Mouse (Mus musculus) megakaryocyte-erythroid progenitor cell, adult 5-6 weeks (primary cell): ENCODE measurements around the gene Sap18b. TPM values are rescaled to one million over a fixed set of nuclear protein-coding genes. Genes with fewer than 3 reads are reported as not detected.
"Not testable (repeated sequence)": the region's sequence is repeated elsewhere in the genome, so short reads cannot be mapped to it uniquely, and the experiment has no call there.

ENCODE experiments used
- ATAC-seq: replicated peaks from 2 replicates; pipeline ENCODE4 v1.8.0; 2016; ENCODE audit warnings: mild to moderate bottlenecking, inconsistent platforms; ENCODE audit not compliant: severe bottlenecking, poor library complexity, low FRiP score, low TSS enrichment
- total RNA-seq, 2 experiments: library from RNA; stranded (forward) in 1 of 2; stranded (reverse) in 1 of 2; fragments of 200-1000, 215-1000 nt in 1 of 2; fragments of >200 nt in 1 of 2; fragmentation: Nextera tagmentation in 1 of 2; gene quantifications; 2 replicates each; pipeline ENCODE4 v1.2.3; 2014 to 2017

The Sap18b gene
- total RNA-seq, 2 experiments from 2014 or later = 188 to 618 TPM

GRCm38 (mm10) chr8:95863761-95864440, 38.8 kb downstream of the Sap18b start:
- peak; percentile 91 for ATAC-seq

GRCm38 (mm10) chr8:95864851-95865250, 39.7 kb downstream of the Sap18b start:
- ATAC-seq = not testable (repeated sequence)

GRCm38 (mm10) chr8:95871690-95872089, 46.5 kb downstream of the Sap18b start:
- ATAC-seq = no peak

- ATAC-seq = no peak
These were observed 50.1 kb downstream of the Sap18b start for GRCm38 (mm10) chr8:95875270-95875669.

Other genes starting within 250 kb of the Sap18b start
- not detected in 2 replicates for gene Prss54, start 249.0 kb upstream of the Sap18b start, total RNA-seq (2014; fragmentation: Nextera tagmentation)
- not detected in 2 replicates for gene Prss54, start 249.0 kb upstream of the Sap18b start, total RNA-seq (2017)
- gene Gins3, start 191.9 kb upstream of the Sap18b start, total RNA-seq (2014; fragmentation: Nextera tagmentation) = 21.2 and 21.6 TPM in 2 replicates
- gene Gins3, start 191.9 kb upstream of the Sap18b start, total RNA-seq (2017) = 10.7 and 24.0 TPM in 2 replicates
- gene Ndrg4, start 148.4 kb upstream of the Sap18b start, total RNA-seq (2014; fragmentation: Nextera tagmentation) = not detected in 2 replicates
- gene Ndrg4, start 148.4 kb upstream of the Sap18b start, total RNA-seq (2017) = not detected in 2 replicates
- gene Setd6, start 109.5 kb upstream of the Sap18b start, total RNA-seq (2014; fragmentation: Nextera tagmentation) = 26.9 and 57.7 TPM in 2 replicates
- 57.6 and 126 TPM in 2 replicates for gene Setd6, start 109.5 kb upstream of the Sap18b start, total RNA-seq (2017)
- 278 and 316 TPM in 2 replicates for gene Cnot1, start 17.9 kb upstream of the Sap18b start, total RNA-seq (2014; fragmentation: Nextera tagmentation)
- 133 and 217 TPM in 2 replicates for gene Cnot1, start 17.9 kb upstream of the Sap18b start, total RNA-seq (2017)
- 10.0 and 13.4 TPM in 2 replicates for gene Slc38a7, start 28.2 kb downstream of the Sap18b start, total RNA-seq (2014; fragmentation: Nextera tagmentation)
- 6.2 and 13.1 TPM in 2 replicates for gene Slc38a7, start 28.2 kb downstream of the Sap18b start, total RNA-seq (2017)
- 209 and 215 TPM in 2 replicates for gene Got2, start 63.2 kb downstream of the Sap18b start, total RNA-seq (2014; fragmentation: Nextera tagmentation)
- gene Got2, start 63.2 kb downstream of the Sap18b start, total RNA-seq (2017) = 106 and 141 TPM in 2 replicates